In the genomic region with DNA sequence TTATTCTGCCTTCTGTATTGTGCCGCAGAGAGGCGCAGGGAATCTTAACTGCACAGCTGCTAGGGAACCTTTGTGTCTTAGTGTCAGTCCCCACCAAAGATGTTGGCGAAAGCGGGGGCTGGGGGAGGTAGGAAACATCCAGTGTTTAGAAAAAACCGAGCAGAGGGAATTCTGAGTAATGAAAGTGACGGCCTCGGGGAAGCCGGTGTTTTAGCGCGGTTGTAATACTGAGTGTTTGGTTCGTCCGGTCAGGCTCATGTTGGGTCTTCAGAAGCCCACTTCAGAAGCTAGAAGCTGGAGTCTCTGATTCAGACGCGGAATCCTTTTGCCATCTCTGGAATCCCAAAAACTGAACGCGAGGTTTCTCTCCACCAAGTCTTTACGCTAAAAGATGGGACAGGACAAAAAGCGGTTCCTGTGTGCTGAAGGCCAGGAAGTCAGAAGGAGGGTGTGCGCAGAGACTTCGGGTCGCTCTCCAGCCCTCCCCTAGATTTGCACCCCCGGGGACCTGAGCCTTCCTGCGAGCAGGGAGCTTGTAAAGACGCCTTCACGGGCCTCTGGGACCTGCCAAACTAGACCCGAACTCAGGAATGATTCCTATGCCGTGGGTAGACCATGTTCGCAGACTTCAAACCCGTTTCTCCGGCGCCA, we compare ENCODE assay signal across 8 mouse cellular contexts. TPM values are rescaled to one million over a fixed set of nuclear protein-coding genes. Genes with fewer than 3 reads are reported as not detected.
DNase-seq lines count a peak whose midpoint lies in the region; ATAC-seq and TF ChIP-seq lines count a peak whose summit lies in the region.

No protein-coding gene starts in this region.

- H3K4me2 ChIP-seq in kidney, embryonic 16.5 days (replicated peaks; ENCODE audit: low read depth, low read length), result peak overlapping the region; percentile 74
- H3K4me2 ChIP-seq in neural tube, embryonic 12.5 days (replicated peaks), result peak overlapping the region; percentile 55

- TF ChIP-seq POLR2A in spleen, adult 2 months (IDR thresholded peaks at IDR 0.05; ENCODE audit: low read depth, low read length), result no peak

- H3K9me3 ChIP-seq in kidney, embryonic 16.5 days (ENCODE audit: low read length), result no peaks in the 10 kb centered on the region
- no peaks in the 10 kb centered on the region for H3K9me3 ChIP-seq in neural tube, embryonic 12.5 days

- WGBS in spleen, adult 2 months, result 2% methylated on average over 31 of the region's 31 CpGs
- WGBS in kidney, embryonic 16.5 days, result under 1% methylated on average over 31 of the region's 31 CpGs
- WGBS in neural tube, embryonic 12.5 days, result under 1% methylated on average over 31 of the region's 31 CpGs

- DNase-seq in adrenal gland, postnatal 14 days, result peak; percentile 7
- no peak for DNase-seq in adrenal gland, postnatal 36 days
- DNase-seq in spleen, adult 2 months (ENCODE audit: low read depth in 1 of 2, low spot score in 2 of 2), result no peak
- DNase-seq in spleen, postnatal 10 days (ENCODE audit: low spot score in 2 of 2), result no peak
- no peak for DNase-seq in spleen, postnatal 14 days (ENCODE audit: low spot score in 2 of 2)
- no peak for DNase-seq in urinary bladder, postnatal 4 days (ENCODE audit: low spot score in 2 of 2)

- peaks cover 4% of the 10 kb centered on the region for H3K4me1 ChIP-seq in spleen, adult 2 months (ENCODE audit: control insufficient read depth, insufficient read depth, insufficient read length)
- H3K4me1 ChIP-seq in kidney, embryonic 16.5 days (ENCODE audit: insufficient read depth, low read length), result peaks cover 27% of the 10 kb centered on the region
- H3K4me1 ChIP-seq in neural tube, embryonic 12.5 days, result peaks cover 26% of the 10 kb centered on the region

- peak overlapping the region; percentile 46; the same call in 1 of the 2 replicates for H3K4me3 ChIP-seq in spleen, adult 2 months (ENCODE audit: extremely low read depth, insufficient read depth, insufficient read length)
- peak overlapping the region; percentile 50 for H3K4me3 ChIP-seq in kidney, embryonic 16.5 days (ENCODE audit: low read length)
- no peak overlapping the region; the same call in 1 of the 2 replicates for H3K4me3 ChIP-seq in neural tube, embryonic 12.5 days

- ATAC-seq in kidney, embryonic 16.5 days (ENCODE audit: low FRiP score, low TSS enrichment), result no peak
- no peak for ATAC-seq in neural tube, embryonic 12.5 days (ENCODE audit: low FRiP score, low read depth)

- H3K9ac ChIP-seq in kidney, embryonic 16.5 days (replicated peaks; ENCODE audit: low read length), result no peak overlapping the region
- no peak overlapping the region for H3K9ac ChIP-seq in neural tube, embryonic 12.5 days

- no peak for TF ChIP-seq CTCF in spleen, adult 2 months (IDR thresholded peaks at IDR 0.05; ENCODE audit: extremely low read depth, insufficient read depth, insufficient read length, insufficient replicate concordance)

- no peaks in the 10 kb centered on the region for H3K36me3 ChIP-seq in spleen, adult 2 months (ENCODE audit: control insufficient read depth, insufficient read depth, low read length)
- no peaks in the 10 kb centered on the region for H3K36me3 ChIP-seq in kidney, embryonic 16.5 days (ENCODE audit: insufficient read depth, low read length)
- no peaks in the 10 kb centered on the region for H3K36me3 ChIP-seq in neural tube, embryonic 12.5 days

- H3K27ac ChIP-seq in spleen, adult 2 months (ENCODE audit: insufficient read depth, low read length), result no peak overlapping the region
- H3K27ac ChIP-seq in kidney, embryonic 16.5 days (ENCODE audit: low read length), result no peak overlapping the region
- H3K27ac ChIP-seq in neural tube, embryonic 12.5 days, result no peak overlapping the region

- peaks cover 23% of the 10 kb centered on the region for H3K27me3 ChIP-seq in spleen, adult 2 months (ENCODE audit: control insufficient read depth, insufficient read depth, low read length)
- H3K27me3 ChIP-seq in kidney, embryonic 16.5 days (ENCODE audit: insufficient read depth, low read length), result peaks cover 88% of the 10 kb centered on the region
- peaks cover 87% of the 10 kb centered on the region for H3K27me3 ChIP-seq in neural tube, embryonic 12.5 days (replicated peaks)

RNA-seq across cellular contexts. Expression of a gene that starts 0.6 kb away (rescaled TPM):
- total RNA-seq in adrenal gland, postnatal 14 days (2021), result 0.22 and 0.86 TPM in 2 replicates
- under 1 TPM; 0.30 to 0.33 TPM for total RNA-seq in adrenal gland, postnatal 36 days (2021)
- polyA plus RNA-seq in spleen, adult 2 months (2012; rRNA removed), result 6.0 and 10.3 TPM in 2 replicates
- 0.06 TPM in 1 of 2 replicates, not detected in the other for polyA plus RNA-seq in kidney, embryonic 16.5 days (2015; fragmentation: Nextera tagmentation; extraction: Ambion mirVana)
- polyA plus RNA-seq in neural tube, embryonic 12.5 days (2016; fragmentation: Nextera tagmentation; extraction: Ambion mirVana), result 0.05 and 0.08 TPM in 2 replicates

RNA-seq across cellular contexts. Expression of a gene that starts 28.7 kb away (rescaled TPM):
- total RNA-seq in adrenal gland, postnatal 14 days (2021), result 103 TPM in 2 replicates
- 100 to 1,000 TPM; 110 to 143 TPM for total RNA-seq in adrenal gland, postnatal 36 days (2021)
- polyA plus RNA-seq in spleen, adult 2 months (2012; rRNA removed), result 5.1 and 7.2 TPM in 2 replicates
- polyA plus RNA-seq in kidney, embryonic 16.5 days (2015; fragmentation: Nextera tagmentation; extraction: Ambion mirVana), result 55.1 and 63.6 TPM in 2 replicates
- polyA plus RNA-seq in neural tube, embryonic 12.5 days (2016; fragmentation: Nextera tagmentation; extraction: Ambion mirVana), result 63.5 and 67.0 TPM in 2 replicates
